Mouse (Mus musculus): ENCODE data around the gene Pfkfb2. TPM values are rescaled to one million over a fixed set of nuclear protein-coding genes. Genes with fewer than 3 reads are reported as not detected.

The Pfkfb2 gene
- polyA plus RNA-seq, 1 experiment from 2014 or later = 16.1 TPM

DNA sequence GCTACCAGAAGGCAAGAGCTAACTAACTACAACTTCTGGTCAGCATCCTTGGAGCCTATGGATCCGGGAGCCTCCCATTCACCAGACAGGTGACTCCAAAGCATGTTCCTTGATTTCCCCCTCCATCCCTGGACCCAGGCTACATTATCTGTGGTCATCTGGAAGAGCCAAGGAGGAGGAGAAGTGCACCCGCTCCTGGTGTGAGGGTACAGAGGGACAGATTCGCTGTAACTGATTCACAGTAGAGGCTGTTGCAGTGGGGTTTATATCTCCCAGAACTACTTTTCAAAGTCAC is 12.9 kb downstream of the Pfkfb2 start:
- Histone ChIP-seq H3K9me3 (no peaks in the 10 kb centered on the region), H3K4me3 (peak overlapping the region; percentile 87), H3K4me1 (peaks cover 21% of the 10 kb centered on the region), H3K9ac (replicated peaks) (peak overlapping the region; percentile 92), H3K4me2 (replicated peaks) (peak overlapping the region; percentile 91), H3K27me3 (no peaks in the 10 kb centered on the region), H3K27ac (replicated peaks) (peak overlapping the region; percentile 84), H3K36me3 (0 out of 2 replicates have a peak, but pooled peaks cover 3% of the 10 kb centered on the region)
- 0% methylated on average over 3 of the region's 3 CpGs for WGBS
- peak; percentile 14 for ATAC-seq (ENCODE audit: low FRiP score, low read depth)

DNA sequence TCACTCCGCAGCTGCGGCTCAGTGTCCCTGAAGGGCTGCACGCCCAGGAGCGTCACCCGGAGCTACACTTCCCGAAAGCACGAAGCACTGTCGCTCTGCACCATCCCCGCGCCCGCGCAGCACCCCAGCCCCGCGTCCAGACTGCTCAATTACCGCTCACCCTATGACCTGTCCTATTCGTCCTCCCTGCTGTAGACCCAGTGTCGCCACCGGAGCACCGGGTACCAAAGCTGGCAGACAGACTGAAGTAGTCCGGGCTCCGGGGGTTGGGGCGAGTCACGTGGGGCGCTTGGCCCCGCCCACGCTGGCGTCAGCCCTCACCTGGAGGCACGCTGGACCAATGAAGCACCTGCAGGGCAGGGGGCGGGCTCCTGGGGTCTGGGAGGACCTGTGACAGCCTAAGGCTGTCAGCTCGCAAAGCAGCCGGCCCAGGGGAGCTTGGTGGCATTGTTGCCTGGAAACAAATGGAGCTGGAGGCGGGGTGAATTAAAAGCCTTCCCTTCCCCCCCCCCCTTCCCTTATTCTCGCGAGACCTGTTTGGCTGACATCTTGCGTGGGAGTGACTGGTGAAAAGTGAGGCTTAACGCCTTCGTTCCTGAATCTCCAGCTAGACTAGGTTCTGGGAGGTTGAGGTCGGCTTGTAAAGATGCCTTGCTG is 13.4 kb downstream of the Pfkfb2 start, which contains the start of gene Gm29427:
Gene Gm29427 (minus strand): TSS at position 239 of the 657 bp plus-strand sequence.
- peak; percentile 89 for ATAC-seq (ENCODE audit: low FRiP score, low read depth)
- Histone ChIP-seq H3K27me3 (no peaks in the 10 kb centered on the region), H3K4me1 (peaks cover 19% of the 10 kb centered on the region), H3K4me2 (replicated peaks) (peak within 1 kb of the TSS; percentile 91), H3K36me3 (0 out of 2 replicates have a peak, but pooled peaks cover 3% of the 10 kb centered on the region), H3K9me3 (no peaks in the 10 kb centered on the region), H3K9ac (replicated peaks) (peak within 1 kb of the TSS; percentile 92), H3K4me3 (peak within 1 kb of the TSS; percentile 87), H3K27ac (replicated peaks) (peak within 1 kb of the TSS; percentile 84)
- WGBS = under 1% methylated on average over 38 of the region's 38 CpGs

DNA sequence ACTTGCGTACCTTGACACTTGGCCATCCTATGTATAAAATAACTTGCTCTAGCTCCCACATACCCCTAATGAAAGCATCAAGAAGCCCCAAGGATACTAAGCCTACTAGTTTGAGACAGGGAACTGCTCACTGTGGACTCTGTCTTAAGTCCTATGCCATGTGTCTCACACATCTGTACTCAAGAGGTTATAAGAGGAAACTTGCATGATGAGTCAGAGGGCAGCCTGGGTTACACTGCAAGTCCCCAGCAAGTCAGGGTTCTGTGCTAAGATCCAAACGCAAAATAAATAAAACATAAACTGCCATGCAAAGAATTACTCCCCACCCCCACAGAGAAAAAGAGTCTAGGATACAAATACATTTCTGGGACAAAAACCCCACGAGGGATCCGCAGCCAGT is 15.0 kb downstream of the Pfkfb2 start:
- H3K36me3 ChIP-seq = peaks cover 3% of the 10 kb centered on the region; the same call in 1 of the 2 replicates
- H3K9me3 ChIP-seq = no peaks in the 10 kb centered on the region
- no peak overlapping the region for H3K27ac ChIP-seq (replicated peaks)
- H3K9ac ChIP-seq (replicated peaks) = no peak overlapping the region
- H3K4me2 ChIP-seq (replicated peaks) = no peak overlapping the region
- 80% methylated on average over 4 of the region's 4 CpGs for whole genome bisulfite sequencing
- H3K27me3 ChIP-seq = no peaks in the 10 kb centered on the region
- peaks cover 17% of the 10 kb centered on the region for H3K4me1 ChIP-seq
- no peak overlapping the region for H3K4me3 ChIP-seq
- ATAC-seq (ENCODE audit: low FRiP score, low read depth) = no peak

DNA sequence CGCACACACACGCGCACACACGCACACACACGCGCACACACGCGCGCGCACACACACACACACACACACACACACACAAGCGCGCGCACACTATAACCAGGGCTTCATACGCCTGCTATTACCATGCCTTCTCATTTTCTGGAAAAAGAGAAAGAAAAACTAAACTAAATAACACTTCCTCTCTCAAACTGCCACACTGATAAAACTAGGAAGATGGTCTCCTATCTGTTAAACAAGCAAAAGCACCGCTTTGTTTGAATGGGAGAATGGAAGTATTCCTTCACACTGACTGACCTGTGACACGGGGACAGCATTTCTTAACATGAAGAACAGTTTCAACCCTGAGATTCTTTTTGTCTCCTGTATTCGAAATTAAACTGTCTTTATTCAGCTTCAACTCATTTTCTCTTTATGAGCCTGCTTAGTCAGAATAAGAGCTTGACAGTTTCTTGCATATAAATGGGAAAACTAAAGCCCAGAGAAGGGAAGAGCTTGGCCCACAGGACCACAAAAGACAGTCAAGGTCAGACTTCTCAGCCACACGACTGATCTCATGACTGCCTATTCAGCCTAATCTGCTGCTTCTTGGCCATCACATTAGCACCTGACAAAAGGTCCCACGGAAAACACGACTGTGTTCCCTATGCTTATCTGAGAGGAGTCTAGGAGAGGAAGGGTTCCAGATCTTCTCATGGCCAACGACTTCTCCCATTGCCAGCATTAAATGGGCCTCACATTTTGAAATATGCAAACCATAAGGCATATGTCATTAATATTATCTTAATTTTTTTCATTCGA is 18.6 kb downstream of the Pfkfb2 start:
- peaks cover 8% of the 10 kb centered on the region; the same call in 1 of the 2 replicates for H3K4me1 ChIP-seq
- no peaks in the 10 kb centered on the region for H3K27me3 ChIP-seq
- H3K4me2 ChIP-seq (replicated peaks) = no peak overlapping the region
- H3K9me3 ChIP-seq = no peaks in the 10 kb centered on the region
- H3K36me3 ChIP-seq = peaks cover 8% of the 10 kb centered on the region
- H3K27ac ChIP-seq (replicated peaks) = no peak overlapping the region
- H3K9ac ChIP-seq (replicated peaks) = no peak overlapping the region
- WGBS = 91% methylated on average over 22 of the region's 22 CpGs
- no peak overlapping the region for H3K4me3 ChIP-seq
- no peak for ATAC-seq (ENCODE audit: low FRiP score, low read depth)

DNA sequence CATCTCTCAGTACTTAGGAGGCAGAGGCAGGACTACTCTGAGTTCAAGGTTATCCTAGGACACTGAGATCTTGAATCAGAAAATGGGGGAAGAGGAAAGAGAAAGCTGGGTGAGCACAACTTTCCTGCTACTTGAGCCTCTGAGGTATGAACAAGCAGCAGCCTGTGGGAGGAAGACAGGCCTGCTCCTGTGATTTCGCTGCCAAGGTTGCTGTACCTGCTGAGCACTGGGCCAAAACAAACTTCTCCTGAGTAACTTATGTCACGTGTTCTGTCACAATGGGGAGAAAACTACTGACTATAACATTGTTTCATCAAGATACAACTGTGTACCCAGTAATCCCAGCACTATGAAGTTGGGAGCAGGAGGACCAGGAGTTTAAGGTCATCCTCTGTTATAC is 25.4 kb downstream of the Pfkfb2 start:
- peaks cover 46% of the 10 kb centered on the region for H3K36me3 ChIP-seq
- H3K4me3 ChIP-seq = no peak overlapping the region

DNA sequence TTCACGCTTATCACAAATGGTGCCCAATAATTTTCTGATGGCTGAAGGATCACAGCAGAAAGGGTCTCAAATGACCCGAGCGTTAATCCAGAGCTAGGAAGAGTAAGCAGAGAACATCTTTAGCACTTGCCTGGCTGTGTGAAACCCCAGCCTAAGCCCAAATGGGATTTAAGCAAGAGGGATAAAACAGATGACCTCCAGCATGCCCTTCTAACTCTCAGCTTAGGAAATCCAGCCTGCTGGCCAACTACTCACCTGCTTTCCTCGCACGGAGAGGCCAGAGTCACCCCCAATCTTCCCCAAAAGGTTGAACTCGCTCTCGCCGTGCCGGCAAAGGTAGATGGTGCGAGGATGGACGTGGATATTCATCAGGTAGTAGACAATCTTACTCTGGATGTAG is 27.1 kb downstream of the Pfkfb2 start:
- Histone ChIP-seq H3K4me2 (replicated peaks) (no peak overlapping the region), H3K4me1 (no peaks in the 10 kb centered on the region), H3K36me3 (peaks cover 61% of the 10 kb centered on the region), H3K9me3 (no peaks in the 10 kb centered on the region), H3K27ac (replicated peaks) (no peak overlapping the region), H3K4me3 (no peak overlapping the region), H3K9ac (replicated peaks) (no peak overlapping the region), H3K27me3 (no peaks in the 10 kb centered on the region)
- no peak for ATAC-seq (ENCODE audit: low FRiP score, low read depth)
- WGBS = 95% methylated on average over 11 of the region's 11 CpGs

More for the DNA sequence above, 25.4 kb downstream of the Pfkfb2 start:
- ATAC-seq (ENCODE audit: low FRiP score, low read depth) = no peak
- no peak overlapping the region for H3K27ac ChIP-seq (replicated peaks)
- H3K9ac ChIP-seq (replicated peaks) = no peak overlapping the region
- H3K4me2 ChIP-seq (replicated peaks) = no peak overlapping the region
- H3K27me3 ChIP-seq = no peaks in the 10 kb centered on the region
- H3K9me3 ChIP-seq = no peaks in the 10 kb centered on the region
- WGBS = 82% methylated on average over 2 of the region's 2 CpGs
- no peaks in the 10 kb centered on the region for H3K4me1 ChIP-seq

DNA sequence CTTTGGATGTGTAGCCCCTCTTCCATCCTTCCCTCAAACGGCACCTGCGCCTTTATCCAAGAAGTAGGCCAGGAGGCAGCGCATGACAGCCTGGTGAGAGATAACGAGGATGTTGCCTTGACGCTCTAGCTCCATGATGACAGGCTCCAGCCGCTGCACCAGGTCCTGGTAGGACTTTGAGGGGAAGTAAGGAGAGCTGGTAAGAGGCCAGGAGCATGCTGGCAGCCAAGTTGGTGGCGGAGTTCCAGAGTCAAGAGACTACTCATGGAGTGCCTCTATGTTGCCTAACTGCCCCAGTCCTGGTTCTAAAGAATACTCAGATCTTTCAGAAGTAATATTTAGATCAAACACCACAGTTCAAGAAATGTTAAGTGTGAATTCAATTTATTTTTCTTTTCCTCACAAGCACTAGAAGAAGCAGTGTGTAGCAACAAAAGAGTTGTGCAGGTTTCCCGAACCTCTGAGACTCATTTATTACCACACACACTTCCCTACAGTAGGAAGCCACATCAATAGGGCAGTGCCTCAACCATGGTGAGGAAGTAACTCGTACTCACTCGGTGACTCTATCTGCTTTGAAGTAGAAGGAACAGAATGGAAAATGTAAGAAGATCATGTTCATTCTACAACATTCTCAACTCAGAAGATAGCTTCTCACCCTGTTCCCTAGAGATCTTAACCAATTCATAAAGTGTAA is 29.0 kb downstream of the Pfkfb2 start:
- no peaks in the 10 kb centered on the region for H3K27me3 ChIP-seq
- no peak overlapping the region for H3K27ac ChIP-seq (replicated peaks)
- no peaks in the 10 kb centered on the region for H3K4me1 ChIP-seq
- H3K4me3 ChIP-seq = no peak overlapping the region
- peaks cover 55% of the 10 kb centered on the region for H3K36me3 ChIP-seq
- H3K4me2 ChIP-seq (replicated peaks) = no peak overlapping the region
- no peaks in the 10 kb centered on the region for H3K9me3 ChIP-seq
- WGBS = 92% methylated on average over 10 of the region's 10 CpGs
- H3K9ac ChIP-seq (replicated peaks) = no peak overlapping the region
- no peak for ATAC-seq (ENCODE audit: low FRiP score, low read depth)

DNA sequence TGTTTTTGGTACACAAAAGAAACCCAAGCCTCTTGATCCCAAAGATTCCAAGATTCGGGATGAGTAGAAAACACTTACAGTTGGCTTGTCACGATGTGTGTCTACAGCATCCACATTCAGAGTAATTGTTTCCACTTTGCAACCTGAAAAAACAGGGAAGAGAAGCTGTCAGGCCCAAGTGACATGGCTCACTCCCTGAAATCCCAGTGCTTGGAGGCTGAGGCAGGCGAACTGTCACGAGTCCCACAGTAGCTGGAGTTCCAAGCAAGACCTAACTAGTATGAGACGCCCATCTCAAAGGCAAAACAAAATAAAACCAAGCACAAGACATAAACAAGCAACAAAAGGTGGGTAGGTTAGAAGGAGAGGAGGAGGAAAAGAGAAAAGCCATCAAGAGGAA is 30.5 kb downstream of the Pfkfb2 start:
- H3K4me1 ChIP-seq = no peaks in the 10 kb centered on the region
- no peak overlapping the region for H3K4me3 ChIP-seq
- H3K9me3 ChIP-seq = no peaks in the 10 kb centered on the region
- H3K27ac ChIP-seq (replicated peaks) = no peak overlapping the region
- no peaks in the 10 kb centered on the region for H3K27me3 ChIP-seq
- no peak overlapping the region for H3K4me2 ChIP-seq (replicated peaks)
- WGBS = 92% methylated on average over 5 of the region's 5 CpGs
- no peak overlapping the region for H3K9ac ChIP-seq (replicated peaks)
- H3K36me3 ChIP-seq = peaks cover 55% of the 10 kb centered on the region
- no peak for ATAC-seq (ENCODE audit: low FRiP score, low read depth)

DNA sequence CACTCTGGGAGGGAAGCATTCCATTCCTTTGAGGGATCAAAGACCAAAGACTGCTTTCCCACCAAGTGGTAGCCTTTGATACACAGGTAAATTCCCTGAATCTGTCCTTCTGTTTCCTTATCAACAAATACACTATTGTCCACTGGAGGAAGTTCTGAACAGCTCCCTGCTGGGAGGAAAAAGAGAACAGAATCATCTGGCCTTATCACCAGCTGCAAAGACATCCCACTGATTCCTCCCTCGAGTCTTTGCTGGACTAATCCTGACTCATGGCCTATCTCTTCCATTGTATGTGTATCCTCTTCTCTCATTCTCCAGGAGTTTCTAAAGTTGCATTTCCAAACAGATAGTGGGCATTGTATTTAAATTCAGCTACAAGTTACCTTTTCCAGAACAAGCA is 45.1 kb downstream of the Pfkfb2 start:
- H3K36me3 ChIP-seq = peaks cover 6% of the 10 kb centered on the region; the same call in 1 of the 2 replicates
- H3K4me2 ChIP-seq (replicated peaks) = no peak overlapping the region
- 0 out of 2 replicates have a peak, but pooled peaks cover 2% of the 10 kb centered on the region for H3K9me3 ChIP-seq
- ATAC-seq (ENCODE audit: low FRiP score, low read depth) = no peak
- no peak overlapping the region for H3K27ac ChIP-seq (replicated peaks)
- H3K27me3 ChIP-seq = no peaks in the 10 kb centered on the region
- WGBS = 36% methylated on average over 1 of the region's 1 CpGs
- no peaks in the 10 kb centered on the region for H3K4me1 ChIP-seq
- H3K4me3 ChIP-seq = no peak overlapping the region
- H3K9ac ChIP-seq (replicated peaks) = no peak overlapping the region

DNA sequence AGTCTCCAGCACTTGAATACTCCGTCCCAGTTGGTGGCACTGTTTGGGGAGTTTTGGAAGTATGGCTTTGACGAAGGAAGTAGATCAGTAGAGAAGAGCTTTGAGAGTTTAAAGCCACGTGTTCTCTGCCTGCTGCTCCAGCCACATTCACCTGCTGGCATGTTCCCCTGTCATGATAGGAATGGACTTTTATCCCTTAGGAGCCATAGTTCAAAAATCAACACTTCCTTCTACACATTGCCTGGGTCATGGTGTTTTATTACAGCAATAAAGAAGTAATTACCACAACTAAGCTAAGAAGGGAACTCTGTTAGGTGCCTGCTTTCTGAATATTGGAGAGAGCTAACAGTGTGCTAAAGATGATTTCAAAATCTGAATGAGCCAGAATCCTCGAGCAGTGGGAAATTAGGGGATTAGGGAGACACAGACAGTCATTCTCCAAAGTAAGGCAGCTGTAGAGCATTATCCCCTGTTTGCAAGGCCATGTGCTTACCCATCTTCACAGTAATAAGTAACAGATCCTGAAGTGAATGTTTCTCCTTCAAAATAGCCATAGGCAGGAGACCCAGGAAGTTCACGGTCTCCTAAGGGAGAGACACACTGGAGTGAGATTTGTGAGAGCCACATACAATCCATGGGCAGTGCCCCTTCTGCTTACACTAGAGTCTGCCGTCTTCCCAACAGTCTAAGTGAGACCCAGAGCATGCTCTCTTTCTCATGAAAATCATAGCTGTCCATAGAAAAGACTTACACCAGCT is 47.2 kb downstream of the Pfkfb2 start:
- H3K9me3 ChIP-seq = no peaks in the 10 kb centered on the region
- WGBS = 79% methylated on average over 6 of the region's 6 CpGs
- ATAC-seq (ENCODE audit: low FRiP score, low read depth) = no peak

DNA sequence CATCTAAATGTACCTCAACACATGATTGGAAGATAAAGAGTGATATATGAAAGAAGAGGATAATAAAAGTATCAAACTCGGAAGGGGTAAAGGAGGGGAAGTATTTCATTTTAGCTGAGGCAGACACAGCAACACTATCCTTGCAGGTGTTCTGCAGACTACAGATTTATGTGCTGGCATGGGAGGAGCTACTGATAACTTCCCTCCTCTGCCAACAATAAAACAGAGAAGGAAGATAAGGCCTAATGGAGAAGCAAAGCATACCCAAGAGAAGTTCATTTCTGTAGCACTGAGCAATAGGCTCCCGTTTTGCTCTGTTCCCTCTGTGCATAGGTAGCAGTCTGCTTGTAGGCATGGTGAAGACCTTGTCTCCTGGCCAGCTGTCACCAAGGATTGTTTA is 48.0 kb downstream of the Pfkfb2 start:
- Histone ChIP-seq H3K4me3 (no peak overlapping the region), H3K9ac (replicated peaks) (no peak overlapping the region), H3K27me3 (no peaks in the 10 kb centered on the region), H3K4me1 (no peaks in the 10 kb centered on the region), H3K27ac (replicated peaks) (no peak overlapping the region), H3K9me3 (no peaks in the 10 kb centered on the region), H3K4me2 (replicated peaks) (no peak overlapping the region), H3K36me3 (no peaks in the 10 kb centered on the region)
- 80% methylated on average over 2 of the region's 2 CpGs for WGBS
- no peak for ATAC-seq (ENCODE audit: low FRiP score, low read depth)

More for the DNA sequence above, 47.2 kb downstream of the Pfkfb2 start:
- H3K4me3 ChIP-seq = no peak overlapping the region
- H3K27ac ChIP-seq (replicated peaks) = no peak overlapping the region
- H3K4me2 ChIP-seq (replicated peaks) = no peak overlapping the region
- no peak overlapping the region for H3K9ac ChIP-seq (replicated peaks)
- no peaks in the 10 kb centered on the region for H3K27me3 ChIP-seq
- no peaks in the 10 kb centered on the region for H3K4me1 ChIP-seq
- no peaks in the 10 kb centered on the region for H3K36me3 ChIP-seq
